Mouse (Mus musculus) left cerebral cortex, postnatal 10 days (tissue): ENCODE results near the gene Taf6l. TPM values are rescaled to one million over a fixed set of nuclear protein-coding genes. Genes with fewer than 3 reads are reported as not detected.

Experiments
- microRNA-seq: library from miRNA; unstranded; fragments of <30 nt; microRNA quantifications from one replicate; pipeline ENCODE4 v1.2.0, GENCODE M21; 2022
- total RNA-seq, 2 experiments: library from RNA; stranded (reverse); gene quantifications; 2 replicates each; pipeline ENCODE4 v1.2.3; 2021

Gene Taf6l
- total RNA-seq, 2 experiments from 2014 or later: 16.4 to 17.8 TPM

Small RNA genes lying within 50 kb of the gene (microRNA-seq; reads per million reads assigned to microRNA genes)
- not detected for gene Mir6992

Other genes with a start within 250 kb of the Taf6l start
- 10 to 100 TPM; 19.9 to 20.2 TPM for gene Slc22a8, start 195.2 kb downstream of the Taf6l start, total RNA-seq
- 1 to 10 TPM; 4.9 to 5.9 TPM for gene Slc22a6, start 168.4 kb downstream of the Taf6l start, total RNA-seq
- 100 to 1,000 TPM; 119 to 128 TPM for gene Chrm1, start 122.6 kb downstream of the Taf6l start, total RNA-seq
- gene Slc3a2, start 63.0 kb downstream of the Taf6l start, total RNA-seq: 100 to 1,000 TPM; 195 to 198 TPM
- 10 to 100 TPM; 47.3 to 47.4 TPM for gene Wdr74, start 50.6 kb downstream of the Taf6l start, total RNA-seq
- gene 1700092M07Rik, start 45.7 kb downstream of the Taf6l start, total RNA-seq: 1 to 10 TPM; 1.3 to 2.2 TPM
- 10 to 100 TPM; 68.1 to 69.0 TPM for gene Stx5a, start 45.0 kb downstream of the Taf6l start, total RNA-seq
- gene Nxf1, start 29.3 kb downstream of the Taf6l start, total RNA-seq: 10 to 100 TPM; 72.7 to 76.2 TPM
- 10 to 100 TPM; 87.9 to 93.9 TPM for gene Tmem223, start 15.4 kb downstream of the Taf6l start, total RNA-seq
- gene Tmem179b, start 11.9 kb downstream of the Taf6l start, total RNA-seq: 1 to 10 TPM; 7.2 to 8.9 TPM
- gene Polr2g, start 12.2 kb upstream of the Taf6l start, total RNA-seq: 100 to 1,000 TPM; 109 to 110 TPM
- gene Zbtb3, start 16.1 kb upstream of the Taf6l start, total RNA-seq: 1 to 10 TPM; 4.5 to 5.5 TPM
- 10 to 100 TPM; 27.7 to 29.0 TPM for gene Ttc9c, start 32.9 kb upstream of the Taf6l start, total RNA-seq
- 10 to 100 TPM; 98.6 to 98.9 TPM for gene Hnrnpul2, start 33.6 kb upstream of the Taf6l start, total RNA-seq
- 1 to 10 TPM in 1 of 2 experiments, not detected in 1; 1.9 TPM for gene AC129217.1, start 43.4 kb upstream of the Taf6l start, total RNA-seq
- 10 to 100 TPM; 96.1 to 97.0 TPM for gene Bscl2, start 51.0 kb upstream of the Taf6l start, total RNA-seq
- 100 to 1,000 TPM; 319 to 328 TPM for gene Gng3, start 52.8 kb upstream of the Taf6l start, total RNA-seq
- gene Lrrn4cl, start 64.4 kb upstream of the Taf6l start, total RNA-seq: 1 to 10 TPM in 1 of 2 experiments, under 1 TPM in 1; 0.43 to 1.0 TPM
- gene Ubxn1, start 85.1 kb upstream of the Taf6l start, total RNA-seq: 100 to 1,000 TPM; 101 TPM
- 10 to 100 TPM; 26.1 to 33.3 TPM for gene Uqcc3, start 94.5 kb upstream of the Taf6l start, total RNA-seq
- gene Lbhd1, start 97.3 kb upstream of the Taf6l start, total RNA-seq: 1 to 10 TPM; 3.4 to 7.9 TPM
- not detected for gene Gm49403, start 97.5 kb upstream of the Taf6l start, total RNA-seq
- gene 1810009A15Rik, start 102.4 kb upstream of the Taf6l start, total RNA-seq: 10 to 100 TPM; 19.5 to 23.4 TPM
- gene Gm49416, start 102.5 kb upstream of the Taf6l start, total RNA-seq: 1 to 10 TPM in 1 of 2 experiments, not detected in 1; 1.7 TPM
- gene Ints5, start 106.6 kb upstream of the Taf6l start, total RNA-seq: 10 to 100 TPM; 22.0 to 23.1 TPM
- 10 to 100 TPM; 94.4 to 96.8 TPM for gene Ganab, start 111.7 kb upstream of the Taf6l start, total RNA-seq
- 100 to 1,000 TPM; 141 to 144 TPM for gene B3gat3, start 134.0 kb upstream of the Taf6l start, total RNA-seq
- gene Rom1, start 142.9 kb upstream of the Taf6l start, total RNA-seq: 1 to 10 TPM; 2.1 to 2.4 TPM
- 1 to 10 TPM; 7.5 to 8.5 TPM for gene Eml3, start 143.1 kb upstream of the Taf6l start, total RNA-seq
- gene Mta2, start 155.5 kb upstream of the Taf6l start, total RNA-seq: 10 to 100 TPM; 50.2 to 52.4 TPM
- gene Tut1, start 167.4 kb upstream of the Taf6l start, total RNA-seq: 10 to 100 TPM; 14.6 to 16.0 TPM
- 100 to 1,000 TPM; 228 to 251 TPM for gene Eef1g, start 180.6 kb upstream of the Taf6l start, total RNA-seq
- gene Ahnak, start 202.9 kb upstream of the Taf6l start, total RNA-seq: 10 to 100 TPM; 14.5 to 17.8 TPM